Mouse (Mus musculus): ENCODE data around the gene Rfx1.

Gene Rfx1

DNA sequence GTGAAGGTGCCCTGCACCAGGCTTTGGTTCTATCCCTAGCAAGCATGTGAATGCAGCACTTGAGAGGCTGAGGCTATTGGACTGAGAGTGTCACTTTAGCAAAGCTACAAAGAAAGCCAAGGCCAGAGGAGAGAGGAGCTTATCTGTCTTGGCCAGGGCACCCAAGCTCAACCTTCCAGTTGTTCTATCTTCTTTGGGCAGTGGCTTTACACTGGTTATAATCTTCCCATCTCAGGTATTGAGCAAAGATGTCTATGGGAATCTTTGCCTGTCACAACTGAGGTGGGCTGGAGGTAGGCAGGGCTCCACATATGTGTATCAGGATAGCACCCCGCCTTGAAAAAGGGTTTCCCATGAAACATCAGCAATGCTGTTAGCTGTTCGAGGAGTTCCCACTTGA lies 6.4 kb upstream of the Rfx1 start:
- in situ Hi-C loops (cut with MboI): no loop called here

DNA sequence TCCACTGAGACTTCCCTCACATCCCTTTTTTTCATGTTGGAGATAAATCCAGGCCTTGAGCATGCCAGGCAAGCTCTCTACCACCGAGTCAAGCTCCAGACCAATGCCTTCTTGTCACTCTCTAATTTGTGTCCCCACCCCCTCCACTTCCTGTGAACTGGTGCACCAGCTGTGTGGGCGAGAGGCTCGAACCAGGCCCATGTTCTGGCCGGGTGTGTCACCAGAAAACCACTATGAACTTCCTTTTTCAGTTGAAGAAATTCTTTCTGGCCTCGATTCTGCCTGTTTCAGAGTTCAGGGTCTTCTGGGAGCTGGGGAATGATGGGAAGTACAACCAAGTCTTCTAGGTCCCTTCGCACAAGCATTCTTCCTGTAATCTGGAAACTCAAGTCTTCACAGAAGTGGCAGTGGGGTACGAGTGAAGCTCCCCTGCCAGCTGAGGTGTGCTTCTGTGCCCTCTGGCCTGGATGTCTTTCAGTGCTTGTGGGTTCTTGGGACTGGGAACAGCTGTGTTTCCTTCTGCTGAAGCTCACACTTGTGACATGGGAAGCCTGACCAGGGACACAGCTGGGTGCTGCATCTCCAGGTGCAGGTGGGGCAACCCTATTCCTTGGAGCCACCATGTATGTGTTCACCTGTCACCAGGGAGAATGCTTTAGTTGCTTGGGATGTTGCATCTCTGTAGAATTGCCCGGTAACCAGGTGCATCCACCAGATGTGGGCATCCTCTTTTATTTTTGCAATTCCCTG lies 2.6 kb upstream of the Rfx1 start:
- in situ Hi-C loops (cut with MboI): no loop called here

DNA sequence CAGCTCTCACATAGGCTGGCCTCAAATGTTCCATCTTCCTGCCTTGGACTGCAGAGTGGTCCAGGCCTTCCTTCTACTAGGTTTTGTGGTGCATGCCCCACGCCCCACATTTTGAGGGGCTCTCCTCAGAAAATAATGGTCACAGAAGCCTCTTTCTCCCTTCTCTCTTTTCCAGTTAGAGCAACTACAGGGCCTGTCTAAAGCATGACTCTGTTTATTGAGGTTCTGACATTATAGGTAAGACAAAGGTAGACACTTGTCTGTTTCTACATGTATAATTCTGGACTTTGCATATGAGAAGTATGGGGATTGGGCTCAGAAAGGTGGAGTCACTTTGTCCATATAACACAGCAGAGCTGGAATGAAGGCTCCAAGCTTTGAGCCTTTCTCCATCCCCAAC lies 1.6 kb upstream of the Rfx1 start, which contains the start of gene Gm10643:
Gene Gm10643 (minus strand): TSS at position 101 of the 400 bp plus-strand sequence.
- in situ Hi-C loops (cut with MboI): no loop called here

DNA sequence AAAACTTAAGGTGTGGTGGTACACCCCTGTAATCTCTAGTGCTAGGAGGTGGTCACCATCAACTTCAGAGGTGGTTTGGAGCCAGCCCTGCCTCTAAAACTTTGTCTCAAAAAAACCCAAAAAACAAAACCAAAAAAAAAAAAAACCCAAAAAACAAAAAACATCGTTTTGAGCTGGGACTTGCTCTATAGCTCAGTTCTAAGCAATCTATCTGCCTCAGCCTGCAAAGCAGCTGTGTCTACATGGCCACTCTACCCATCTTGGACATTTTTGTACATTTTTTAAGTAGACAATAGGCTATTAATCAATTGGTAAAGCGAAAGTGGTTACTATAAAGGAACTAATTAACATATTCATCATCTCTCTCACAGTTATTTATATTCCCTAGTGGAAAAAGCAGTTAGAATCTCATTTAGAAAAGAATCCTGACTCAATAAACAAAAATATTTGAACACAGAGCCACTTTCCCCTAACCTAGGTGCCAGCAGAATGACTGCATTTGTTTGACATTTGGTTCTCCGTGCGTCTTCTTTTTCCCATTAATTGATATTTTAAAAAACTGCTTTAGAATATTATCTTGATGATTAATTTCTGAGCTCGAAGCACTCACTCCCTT lies 1.1 kb upstream of the Rfx1 start:
- in situ Hi-C loops (cut with MboI): no loop called here

DNA sequence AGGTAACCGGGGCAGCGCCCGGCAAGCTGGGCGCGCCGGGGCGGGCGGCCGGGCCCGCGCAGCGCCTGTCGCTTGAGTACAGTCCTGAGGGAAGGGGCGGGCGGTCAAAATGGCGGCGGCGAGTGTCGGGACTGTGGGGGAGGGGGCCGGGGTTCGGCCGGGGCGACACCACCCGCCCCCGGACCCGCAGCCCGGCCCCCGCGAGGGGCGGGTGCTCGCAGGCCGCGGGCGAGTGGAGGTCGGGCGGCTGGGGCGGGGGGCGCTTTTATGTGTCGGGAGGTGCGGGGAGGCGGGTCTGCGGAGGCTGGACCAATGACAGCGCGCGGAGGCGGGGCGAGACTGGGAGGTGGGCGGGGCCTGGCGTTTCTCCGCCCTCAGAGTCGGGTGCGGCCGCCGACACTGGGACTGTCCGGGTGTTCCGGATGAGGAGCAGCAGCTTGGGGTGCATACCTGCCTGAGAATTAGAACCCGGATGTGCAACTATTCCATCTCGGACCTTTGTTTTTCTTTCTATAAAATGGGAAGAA lies 476 bp downstream of the Rfx1 start:
- in situ Hi-C loops (cut with MboI): no loop called here

DNA sequence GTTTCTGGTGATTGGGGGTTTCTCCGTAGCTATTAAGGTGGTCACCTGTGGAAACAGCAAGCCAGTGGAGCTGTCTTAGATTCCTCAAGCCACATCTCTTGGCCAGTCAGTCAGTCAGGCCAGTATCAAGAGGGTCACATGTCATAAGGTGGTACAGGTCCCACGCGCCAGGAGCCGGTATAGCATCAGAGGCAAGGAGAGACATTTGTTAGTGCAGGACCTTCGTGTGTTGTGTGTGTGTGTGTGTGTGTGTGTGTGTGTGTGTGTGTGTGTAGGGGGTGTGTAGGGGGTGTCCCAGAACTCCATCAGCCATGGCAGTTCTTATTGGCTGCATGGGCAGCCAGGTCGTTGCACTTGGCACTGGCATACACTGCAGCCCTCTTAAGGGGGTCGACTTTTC lies 1.3 kb downstream of the Rfx1 start:
- in situ Hi-C loops (cut with MboI): no loop called here

DNA sequence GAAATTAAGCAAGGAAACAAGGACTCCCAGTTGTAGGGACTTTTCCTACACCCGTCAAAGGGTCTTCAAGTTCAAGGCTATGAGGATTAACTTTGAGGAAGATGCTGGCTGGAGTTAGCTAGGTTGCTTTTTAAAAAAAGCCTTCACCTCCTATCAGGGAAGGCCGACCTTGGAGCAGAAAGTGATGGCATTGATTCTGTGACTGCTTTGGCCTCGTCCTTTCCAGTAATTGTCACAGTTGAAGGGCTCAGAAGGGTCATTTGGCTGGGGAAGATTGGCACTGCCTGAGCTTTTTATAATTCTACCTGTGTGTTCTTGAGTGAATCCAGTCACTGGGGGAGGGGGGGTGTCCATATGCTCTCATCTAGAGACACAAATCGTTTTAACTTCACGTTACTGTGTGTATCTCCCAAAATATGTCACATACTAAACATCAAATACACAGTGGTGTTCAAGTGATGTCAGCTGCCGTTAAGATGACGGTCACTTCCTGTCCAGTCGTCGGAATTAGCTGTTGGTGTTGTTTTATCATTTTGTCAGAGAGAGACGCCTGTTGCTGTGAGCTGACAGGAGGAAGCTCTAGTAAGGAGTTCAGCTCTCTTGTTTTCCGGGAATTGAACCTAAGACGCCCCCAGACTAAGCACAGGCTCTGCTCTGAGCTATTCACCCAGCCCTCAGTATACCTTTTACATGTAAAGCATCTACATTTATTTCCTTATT lies 1.8 kb downstream of the Rfx1 start:
- in situ Hi-C loops (cut with MboI): no loop called here

DNA sequence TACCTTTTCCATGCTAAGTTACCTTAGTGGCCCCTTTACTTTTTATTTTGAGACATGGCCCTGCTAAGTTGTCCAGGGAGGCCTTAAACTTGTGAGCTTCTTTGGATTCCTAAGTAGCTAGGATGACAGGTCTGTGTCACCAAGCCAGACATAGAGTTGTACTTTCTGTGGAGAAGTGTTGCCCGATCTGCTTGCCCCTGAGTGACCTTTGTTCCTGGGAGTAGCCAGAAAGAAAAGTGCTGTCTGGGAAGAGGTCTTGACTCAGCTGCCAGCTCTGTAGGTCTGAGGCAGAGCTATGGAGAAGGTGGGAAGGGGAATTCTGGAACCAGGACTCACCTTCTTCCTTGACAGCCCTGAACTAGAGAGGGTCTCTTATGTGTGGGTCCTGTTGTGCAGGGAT lies 2.5 kb downstream of the Rfx1 start:
- in situ Hi-C loops (cut with MboI): no loop called here

DNA sequence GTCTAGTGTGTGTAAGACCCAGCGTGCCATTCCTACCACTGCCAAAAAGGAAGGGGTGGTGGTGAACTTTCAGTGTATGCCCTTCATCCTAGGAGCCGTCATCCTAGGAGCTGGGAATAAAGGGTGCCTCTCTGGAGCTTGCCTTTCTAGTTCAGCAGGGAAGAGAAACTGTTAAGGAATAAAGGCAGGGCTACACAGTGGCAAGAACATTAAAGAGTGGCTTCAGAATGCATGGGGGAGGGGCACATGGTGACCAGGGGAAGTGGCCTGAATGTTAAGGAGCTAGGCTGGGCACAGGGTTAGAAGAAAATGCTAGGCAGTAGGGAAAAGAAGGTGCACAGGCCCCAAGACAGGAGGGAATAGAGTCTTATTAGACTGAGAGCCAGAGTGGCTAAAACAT lies 3.1 kb downstream of the Rfx1 start:
- in situ Hi-C loops (cut with MboI): no loop called here

DNA sequence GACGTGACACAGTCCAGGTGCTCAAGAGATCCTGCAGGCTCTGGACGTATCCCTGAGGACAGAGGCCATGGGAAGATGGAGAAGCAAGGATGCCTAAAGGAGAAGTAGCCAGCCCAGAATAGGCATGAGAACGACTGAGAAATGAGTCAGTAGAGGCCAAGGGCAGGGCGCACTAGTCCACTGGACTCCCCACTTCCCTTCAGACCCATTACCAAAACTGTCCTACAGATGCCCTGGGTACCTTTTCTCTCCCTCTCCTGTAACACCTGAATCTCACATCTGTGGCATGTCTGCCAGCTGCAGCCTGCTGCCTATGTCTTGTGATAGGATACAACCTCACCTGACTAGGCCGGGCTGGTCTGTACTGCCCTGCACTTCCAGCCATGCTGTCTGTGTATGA lies 3.6 kb downstream of the Rfx1 start:
- in situ Hi-C loops (cut with MboI): no loop called here

DNA sequence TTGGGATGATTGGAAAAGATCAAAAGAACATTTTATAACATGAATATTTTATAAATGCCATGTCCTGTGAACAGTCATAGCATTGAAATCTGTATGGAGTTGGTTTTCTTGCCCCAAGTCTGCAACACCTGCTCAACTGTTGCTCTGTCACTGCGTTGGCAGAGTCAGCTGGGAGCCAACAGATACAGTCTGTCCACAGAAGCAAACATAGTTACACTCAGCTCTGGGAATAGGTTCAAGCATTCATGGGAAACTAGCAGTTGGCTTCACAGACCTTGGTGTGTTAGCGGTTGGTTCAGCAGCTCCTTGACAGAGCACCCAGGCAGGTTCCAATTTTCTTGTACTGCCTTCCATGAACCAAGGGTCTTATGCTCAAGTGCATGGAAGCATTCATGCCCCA lies 4.0 kb downstream of the Rfx1 start:
- in situ Hi-C loops (cut with MboI): no loop called here

DNA sequence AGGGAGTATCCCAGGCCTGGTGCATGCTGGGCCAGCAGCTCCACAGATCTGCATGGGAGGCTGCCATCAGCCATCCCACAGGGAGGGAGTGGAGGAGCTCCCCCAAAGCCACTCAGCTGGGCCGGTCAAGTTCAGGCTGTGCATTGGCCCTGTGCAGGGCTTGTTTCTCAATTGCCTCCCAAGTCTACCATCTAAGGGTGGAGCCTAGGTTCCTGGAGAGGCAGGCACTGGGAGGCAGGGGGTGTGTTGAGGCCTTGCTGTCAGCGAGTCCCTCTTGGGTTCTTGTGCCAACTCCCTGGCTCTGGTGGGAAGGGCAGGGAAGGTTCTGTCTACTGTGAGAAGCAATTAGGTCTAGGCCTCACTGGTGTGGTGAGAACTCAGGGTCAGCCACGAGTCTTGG lies 5.3 kb downstream of the Rfx1 start:
- in situ Hi-C loops (cut with MboI): no loop called here

DNA sequence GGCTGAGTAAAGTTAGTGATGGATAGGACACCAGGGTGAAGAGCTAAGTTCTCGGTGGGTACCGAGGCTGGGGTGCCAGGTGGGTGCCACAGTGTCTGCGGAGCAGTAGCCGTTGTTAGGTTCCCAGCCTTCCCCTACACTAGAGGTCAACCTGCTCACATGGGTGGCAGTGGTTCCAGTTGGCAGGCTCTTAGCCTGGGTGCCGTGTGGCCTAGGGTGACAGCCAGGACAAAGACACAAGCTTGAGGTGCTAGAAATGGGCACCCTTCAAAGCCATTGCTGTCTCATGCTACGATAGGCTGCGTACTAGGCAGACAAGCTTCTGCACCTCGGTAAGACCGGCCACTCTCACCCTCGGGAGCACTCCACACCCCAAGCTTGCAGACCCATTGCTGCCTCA lies 5.7 kb downstream of the Rfx1 start:
- in situ Hi-C loops (cut with MboI): no loop called here

DNA sequence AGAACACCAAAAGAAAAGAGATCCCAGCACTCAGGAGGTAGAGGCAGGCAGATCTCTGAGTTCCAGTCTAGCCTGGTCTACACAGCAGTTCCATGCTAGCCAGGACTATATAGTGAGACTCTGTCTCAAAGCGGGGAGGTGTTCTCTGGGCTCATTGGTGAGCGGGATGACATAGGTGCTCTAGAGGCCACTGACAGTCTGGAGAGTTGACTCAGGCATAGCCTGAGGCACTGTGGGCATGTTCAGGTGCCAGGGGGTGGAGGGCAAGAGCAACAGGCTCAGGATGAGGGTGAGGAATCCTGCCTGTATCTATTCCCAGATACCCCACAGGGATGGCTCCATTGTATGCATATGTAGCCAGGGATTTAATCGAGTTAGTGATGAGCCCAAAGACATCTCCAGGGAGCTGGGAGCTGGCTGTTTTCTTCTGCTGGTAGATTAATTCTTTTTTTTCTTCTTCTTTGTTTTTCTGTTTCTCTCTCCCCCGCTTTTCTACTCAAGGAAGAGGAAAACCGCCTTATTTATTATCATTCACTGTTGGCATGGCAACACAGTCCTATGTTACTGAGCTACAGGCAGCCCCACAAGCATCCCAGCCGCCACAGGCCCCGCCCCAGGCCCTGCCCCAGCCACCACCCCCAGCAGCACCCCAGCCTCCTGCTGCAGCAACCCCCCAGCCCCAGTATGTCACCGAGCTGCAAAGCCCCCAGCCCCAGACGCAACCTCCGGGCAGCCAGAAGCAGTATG lies 6.8 kb downstream of the Rfx1 start:
- in situ Hi-C loops (cut with MboI): no loop called here

DNA sequence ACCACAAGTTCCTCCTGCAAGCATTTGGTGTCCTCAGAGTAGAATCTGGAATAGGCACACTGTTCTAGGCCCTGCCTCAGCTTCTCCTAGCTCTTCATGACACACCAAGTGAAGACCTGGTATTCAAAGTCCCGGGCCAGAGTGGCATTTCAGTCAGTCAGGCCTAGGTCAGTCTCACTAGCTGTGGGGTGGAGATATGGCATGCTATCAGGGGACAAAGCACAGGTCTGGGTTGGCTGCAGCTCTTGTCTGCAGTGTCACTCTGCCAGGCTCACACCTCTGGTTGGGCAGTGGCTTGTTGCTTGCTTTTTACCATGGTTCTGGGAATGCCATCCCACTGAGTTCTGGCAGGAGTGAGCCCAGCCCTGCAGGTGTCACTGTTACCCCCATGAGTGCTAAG lies 9.8 kb downstream of the Rfx1 start:
- in situ Hi-C loops (cut with MboI): no loop called here

DNA sequence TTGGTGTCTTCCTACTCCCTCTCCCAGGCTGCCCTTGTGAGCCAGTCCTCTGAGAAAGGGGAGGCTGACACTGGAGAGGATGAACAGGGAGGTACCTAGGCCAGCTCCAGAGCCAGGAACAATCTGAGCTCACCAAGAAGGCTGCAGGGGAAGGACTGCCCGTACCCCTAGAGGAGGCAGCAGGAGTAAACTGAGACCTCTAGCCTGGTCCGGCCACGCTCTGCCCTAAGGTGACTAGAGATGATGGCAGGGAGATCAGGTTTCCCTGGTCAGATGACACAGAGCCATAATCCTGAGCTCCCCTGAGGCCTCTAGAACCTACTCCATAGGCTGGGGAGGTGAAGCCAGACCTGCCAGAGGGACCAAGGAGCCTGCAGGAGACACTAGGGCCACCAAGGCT lies 10.2 kb downstream of the Rfx1 start:
- in situ Hi-C loops (cut with MboI): no loop called here

DNA sequence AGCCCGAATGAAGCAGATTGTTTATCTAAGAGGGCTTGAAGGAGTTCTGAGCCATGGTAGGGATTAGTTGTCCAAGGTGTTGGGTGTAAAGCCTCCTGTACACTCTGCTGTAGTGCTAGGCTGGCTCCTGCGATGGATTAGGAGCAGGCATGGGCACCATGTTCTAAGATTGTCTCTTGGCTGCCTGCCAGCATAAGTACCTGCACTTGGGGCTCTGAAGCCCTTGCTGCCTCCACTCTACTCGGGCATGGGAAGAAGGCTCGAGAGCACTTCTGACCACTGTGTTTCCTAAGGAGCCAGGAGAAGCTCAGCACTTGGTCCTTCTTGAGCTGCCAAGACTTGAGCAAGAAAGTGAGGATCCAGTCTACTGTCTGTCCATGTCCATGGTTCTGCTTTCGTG lies 12.6 kb downstream of the Rfx1 start:
- in situ Hi-C loops (cut with MboI): no loop called here

DNA sequence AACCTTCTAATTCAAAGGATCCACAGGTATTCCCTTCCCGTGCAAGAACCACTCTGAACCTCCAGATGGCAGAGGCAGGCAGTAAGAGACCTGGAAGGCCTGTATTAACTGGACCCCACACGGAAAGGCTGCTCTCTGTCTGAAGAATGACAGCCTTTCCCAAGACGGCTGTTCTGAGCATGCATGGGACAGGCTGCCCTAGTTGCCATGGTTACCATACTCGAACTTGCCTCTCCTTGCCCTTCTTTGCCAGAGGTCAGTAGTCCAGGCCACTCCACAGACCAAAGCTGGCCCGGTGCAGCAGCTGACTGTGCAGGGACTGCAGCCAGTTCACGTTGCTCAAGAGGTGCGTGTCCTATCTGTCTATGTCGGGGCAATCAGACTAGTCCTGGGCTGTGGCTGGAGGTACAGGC lies 17.2 kb downstream of the Rfx1 start:
- in situ Hi-C loops (cut with MboI): no loop called here

DNA sequence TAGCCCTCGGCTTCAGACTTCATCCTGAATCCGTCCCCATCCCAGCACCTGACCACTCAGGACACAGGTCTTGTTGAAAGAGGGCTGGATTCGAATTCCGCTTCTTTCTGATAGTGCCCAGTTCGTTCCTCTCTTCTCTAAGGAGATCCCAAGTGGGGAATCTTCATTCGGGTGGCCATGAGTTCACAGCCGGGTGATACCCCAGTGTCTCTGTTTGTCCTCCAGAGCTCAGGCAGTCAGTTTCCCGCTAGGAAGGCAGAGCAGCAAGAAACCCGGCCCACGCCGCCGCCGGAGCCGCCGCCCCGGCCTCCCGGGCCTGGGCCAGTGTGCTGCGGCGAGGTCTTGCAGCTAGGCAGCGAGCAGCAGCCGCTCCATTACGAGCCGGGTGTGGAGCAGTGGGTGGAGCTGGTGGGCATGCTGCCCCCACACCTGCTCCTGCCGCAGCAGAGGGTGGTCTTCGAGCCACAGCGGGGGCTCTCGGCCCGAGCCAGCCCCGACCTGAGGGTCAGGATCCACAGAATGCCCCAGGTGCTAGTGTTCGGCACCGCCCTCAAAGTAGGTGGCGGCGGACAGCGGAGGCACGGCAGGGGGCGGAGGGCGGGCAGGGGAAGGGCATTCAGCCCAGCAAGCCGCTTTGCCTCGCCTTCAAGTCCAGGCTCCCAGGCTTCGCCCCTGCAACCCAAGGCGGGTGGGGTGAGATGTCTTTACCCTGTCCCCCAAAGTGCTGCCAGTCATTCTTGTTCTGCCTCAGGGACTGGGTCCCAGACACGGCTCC lies 17.9 kb downstream of the Rfx1 start:
- in situ Hi-C loops (cut with MboI): no loop called here

DNA sequence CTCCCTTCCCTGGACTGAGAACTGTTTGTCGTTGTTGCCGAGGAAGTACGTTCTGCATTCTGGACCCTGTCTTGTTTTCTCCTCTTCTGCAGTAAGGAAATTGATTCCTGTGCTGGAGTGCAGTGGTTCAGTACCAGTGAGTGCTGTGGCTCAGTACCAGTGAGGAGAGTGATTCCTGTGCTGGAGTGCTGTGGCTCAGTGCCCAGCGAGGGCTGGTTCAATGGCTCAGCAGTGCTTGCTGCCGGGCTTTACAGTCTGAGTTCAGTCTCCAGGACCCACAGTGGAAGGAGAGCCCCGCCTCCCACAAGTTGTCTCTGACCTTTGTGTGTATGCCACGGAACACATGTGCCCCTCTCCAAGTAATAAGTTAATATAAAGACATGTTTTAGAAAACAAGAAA lies 20.5 kb downstream of the Rfx1 start:
- in situ Hi-C loops (cut with MboI): no loop called here

DNA sequence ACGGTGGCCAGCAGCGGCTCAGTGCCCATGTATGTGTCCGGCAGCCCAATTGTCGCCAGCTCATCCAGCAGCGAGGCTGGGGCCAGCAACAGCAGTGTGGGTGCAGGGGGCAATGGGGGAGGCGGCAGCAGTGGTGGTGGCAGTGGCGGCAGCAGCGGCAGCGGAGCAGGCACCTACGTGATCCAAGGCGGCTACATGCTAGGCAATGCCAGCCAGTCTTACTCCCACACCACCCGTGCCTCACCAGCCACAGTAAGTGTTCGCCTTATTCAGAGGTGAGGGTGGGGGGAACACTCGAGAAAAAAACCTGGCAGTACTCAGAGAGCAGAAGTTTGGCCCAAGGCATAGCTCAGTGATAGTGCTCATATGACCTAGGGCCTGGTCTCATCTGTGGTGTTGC lies 21.2 kb downstream of the Rfx1 start:
- in situ Hi-C loops (cut with MboI): no loop called here

DNA sequence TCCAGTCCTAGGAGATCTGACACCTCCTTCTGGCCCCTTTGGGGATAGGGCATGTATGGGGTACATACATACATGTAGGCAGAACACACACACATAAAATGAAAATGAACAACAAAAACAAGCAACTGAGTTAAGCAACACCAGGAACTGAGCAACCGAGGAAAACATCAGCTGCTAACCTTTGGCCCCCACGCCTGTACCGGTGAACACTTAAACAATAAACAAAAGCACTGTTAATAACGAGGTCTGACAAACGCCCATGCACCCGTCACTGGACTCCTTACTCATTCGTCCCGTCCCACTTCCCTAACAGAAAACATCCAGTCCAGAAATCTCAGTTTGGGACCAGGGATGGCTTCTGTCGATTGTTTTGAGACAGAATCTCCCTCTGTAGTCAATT lies 22.6 kb downstream of the Rfx1 start:
- in situ Hi-C loops (cut with MboI): no loop called here
